In genomic region chr16:90830686-90831439, GRCm38 (mm10) we compare ENCODE assay signal across 8 mouse cellular contexts. TPM values are rescaled to one million over a fixed set of nuclear protein-coding genes. Genes with fewer than 3 reads are reported as not detected.
DNase-seq lines count a peak whose midpoint lies in the region; ATAC-seq and TF ChIP-seq lines count a peak whose summit lies in the region.

No protein-coding gene starts in this region.

- no peak for TF ChIP-seq POLR2A in bone marrow macrophage, adult 2 months (IDR thresholded peaks at IDR 0.05; ENCODE audit: borderline replicate concordance, low read depth, low read length)
- TF ChIP-seq POLR2A in myocyte (IDR thresholded peaks at IDR 0.05; ENCODE audit: insufficient read length, low read depth), result peak; percentile 56

- TF ChIP-seq CTCF in C2C12 (IDR thresholded peaks at IDR 0.05; ENCODE audit: control insufficient read depth, insufficient read depth, insufficient read length), result no peak
- TF ChIP-seq CTCF in bone marrow macrophage, adult 2 months (IDR thresholded peaks at IDR 0.05; ENCODE audit: low read depth, low read length), result no peak

- WGBS in heart, embryonic 13.5 days, result under 1% methylated on average over 67 of the region's 67 CpGs
- WGBS in kidney, embryonic 16.5 days, result under 1% methylated on average over 61 of the region's 67 CpGs
- 2% methylated on average over 67 of the region's 67 CpGs for WGBS in liver, embryonic 11.5 days

- DNase-seq in liver, embryonic 11.5 days (ENCODE audit: low spot score), result peak; percentile 50
- DNase-seq in splenic B cell, adult 2 months (ENCODE audit: low read depth, low spot score), result peak; percentile 26

- H3ac ChIP-seq in C2C12 (ENCODE audit: control insufficient read depth, insufficient read length, low read depth), result peak overlapping the region; percentile 84
- peak overlapping the region; percentile 43 for H3ac ChIP-seq in myocyte (ENCODE audit: control insufficient read depth, insufficient read length)

- H3K9ac ChIP-seq in heart, embryonic 13.5 days, result peak overlapping the region; percentile 82
- peak overlapping the region; percentile 62 for H3K9ac ChIP-seq in kidney, embryonic 16.5 days (replicated peaks; ENCODE audit: low read length)
- peak overlapping the region; percentile 47 for H3K9ac ChIP-seq in liver, embryonic 11.5 days (ENCODE audit: low read depth, low read length)

- H3K9me3 ChIP-seq in heart, embryonic 13.5 days, result no peaks in the 10 kb centered on the region
- H3K9me3 ChIP-seq in kidney, embryonic 16.5 days (ENCODE audit: low read length), result no peaks in the 10 kb centered on the region
- H3K9me3 ChIP-seq in liver, embryonic 11.5 days (ENCODE audit: control insufficient read depth, low read length), result no peaks in the 10 kb centered on the region

- ATAC-seq in erythroid progenitor cell, adult 5-6 weeks (replicated peaks; ENCODE audit: low FRiP score, poor library complexity, severe bottlenecking), result peak; percentile 72
- 0 out of 2 replicates have a peak, but pooled peaks have one; percentile 10 for ATAC-seq in heart, embryonic 13.5 days (ENCODE audit: extremely low read depth, insufficient number of reproducible peaks, low FRiP score, low TSS enrichment)
- ATAC-seq in kidney, embryonic 16.5 days (ENCODE audit: low FRiP score, low TSS enrichment), result peak; percentile 91
- peak; percentile 37 for ATAC-seq in liver, embryonic 11.5 days (replicated peaks; ENCODE audit: low FRiP score)

- H3K79me2 ChIP-seq in C2C12 (ENCODE audit: control insufficient read depth, insufficient read depth), result peaks cover 48% of the 10 kb centered on the region
- no peaks in the 10 kb centered on the region for H3K79me2 ChIP-seq in myocyte (ENCODE audit: control insufficient read depth, insufficient read depth)

- peak overlapping the region; percentile 57 for H3K4me3 ChIP-seq in C2C12 (ENCODE audit: insufficient read depth, poor library complexity, severe bottlenecking)
- peak overlapping the region; percentile 64 for H3K4me3 ChIP-seq in bone marrow macrophage, adult 2 months (ENCODE audit: insufficient read depth, low read length)
- peak overlapping the region; percentile 66 for H3K4me3 ChIP-seq in heart, embryonic 13.5 days
- H3K4me3 ChIP-seq in kidney, embryonic 16.5 days (ENCODE audit: low read length), result peak overlapping the region; percentile 62
- peak overlapping the region; percentile 45 for H3K4me3 ChIP-seq in liver, embryonic 11.5 days (ENCODE audit: low read depth, low read length)
- peak overlapping the region; percentile 55 for H3K4me3 ChIP-seq in myocyte

- H3K79me3 ChIP-seq in C2C12 (ENCODE audit: low read depth), result peaks cover 23% of the 10 kb centered on the region

- no peaks in the 10 kb centered on the region for H3K27me3 ChIP-seq in C2C12 (ENCODE audit: control insufficient read depth, insufficient read depth, insufficient read length)
- peaks cover 62% of the 10 kb centered on the region for H3K27me3 ChIP-seq in heart, embryonic 13.5 days (replicated peaks)
- H3K27me3 ChIP-seq in kidney, embryonic 16.5 days (ENCODE audit: insufficient read depth, low read length), result peaks cover 35% of the 10 kb centered on the region
- peaks cover 59% of the 10 kb centered on the region for H3K27me3 ChIP-seq in liver, embryonic 11.5 days (replicated peaks; ENCODE audit: control insufficient read depth, insufficient read depth, low read length)
- no peaks in the 10 kb centered on the region for H3K27me3 ChIP-seq in myocyte (ENCODE audit: control insufficient read depth, insufficient read depth, insufficient read length)
- H3K27me3 ChIP-seq in splenic B cell, adult 2 months (ENCODE audit: control insufficient read depth, insufficient read depth, low read length, poor library complexity, severe bottlenecking), result no peaks in the 10 kb centered on the region; the same call in 1 of the 2 replicates

- no peak overlapping the region for H3K27ac ChIP-seq in bone marrow macrophage, adult 2 months (ENCODE audit: insufficient read depth, low read depth, low read length)
- H3K27ac ChIP-seq in heart, embryonic 13.5 days (replicated peaks), result peak overlapping the region; percentile 76
- no peak overlapping the region for H3K27ac ChIP-seq in kidney, embryonic 16.5 days (ENCODE audit: low read length)
- no peak overlapping the region for H3K27ac ChIP-seq in liver, embryonic 11.5 days (ENCODE audit: low read depth, low read length)

- peak overlapping the region; percentile 99 for H3K4me2 ChIP-seq in heart, embryonic 13.5 days
- peak overlapping the region; percentile 98 for H3K4me2 ChIP-seq in kidney, embryonic 16.5 days (replicated peaks; ENCODE audit: low read depth, low read length)
- H3K4me2 ChIP-seq in liver, embryonic 11.5 days, result peak overlapping the region; percentile 73
- H3K4me2 ChIP-seq in myocyte (ENCODE audit: low read depth), result peak overlapping the region; percentile 100

- H3K36me3 ChIP-seq in C2C12 (ENCODE audit: control insufficient read depth, insufficient read depth) (peaks cover 11% of the 10 kb centered on the region), myocyte (ENCODE audit: control insufficient read depth, insufficient read depth) (no peaks in the 10 kb centered on the region)
- H3K36me3 ChIP-seq in heart, embryonic 13.5 days, result no peaks in the 10 kb centered on the region
- no peaks in the 10 kb centered on the region for H3K36me3 ChIP-seq in kidney, embryonic 16.5 days (ENCODE audit: insufficient read depth, low read length)
- H3K36me3 ChIP-seq in liver, embryonic 11.5 days (ENCODE audit: control insufficient read depth, insufficient read depth, low read length), result no peaks in the 10 kb centered on the region
- no peaks in the 10 kb centered on the region for H3K36me3 ChIP-seq in splenic B cell, adult 2 months (ENCODE audit: control insufficient read depth, insufficient read depth, low read length, poor library complexity, severe bottlenecking)

- no peaks in the 10 kb centered on the region for H3K4me1 ChIP-seq in bone marrow macrophage, adult 2 months (ENCODE audit: control insufficient read depth, insufficient read depth, low read length)
- H3K4me1 ChIP-seq in heart, embryonic 13.5 days, result peaks cover 43% of the 10 kb centered on the region
- peaks cover 14% of the 10 kb centered on the region; the same call in 1 of the 2 replicates for H3K4me1 ChIP-seq in kidney, embryonic 16.5 days (ENCODE audit: insufficient read depth, low read length)
- H3K4me1 ChIP-seq in liver, embryonic 11.5 days (replicated peaks; ENCODE audit: control insufficient read depth, insufficient read depth, low read length), result peaks cover 10% of the 10 kb centered on the region

TF ChIP-seq in C2C12, 6 proteins besides CTCF, POLR2A, EP300 and RAD21:
- TF ChIP-seq MAX (IDR thresholded peaks at IDR 0.05) (peak; percentile 21), MYOD1 (IDR thresholded peaks at IDR 0.05; ENCODE audit: control insufficient read depth, insufficient read length, low read depth) (no peak)

TF ChIP-seq in myocyte, 11 proteins besides CTCF, POLR2A, EP300 and RAD21:
- TF ChIP-seq USF1 (IDR thresholded peaks at IDR 0.05; ENCODE audit: low read depth), result no peak
- TF ChIP-seq POLR2AphosphoS2 (IDR thresholded peaks at IDR 0.05; ENCODE audit: insufficient read length, low read depth), result peak; percentile 37
- no peak for TF ChIP-seq MAX (IDR thresholded peaks at IDR 0.05; ENCODE audit: low read depth)
- no peak for TF ChIP-seq TCF3 (IDR thresholded peaks at IDR 0.05; ENCODE audit: insufficient read length, low read depth)
- peak in 1 of 3 experiments; percentile 29 for TF ChIP-seq MYOG (IDR thresholded peaks at IDR 0.05; ENCODE audit: control insufficient read depth in 1 of 3, insufficient read depth in 1 of 3, insufficient read length in 2 of 3, low read depth in 2 of 3)
- TF ChIP-seq MYOD1 (IDR thresholded peaks at IDR 0.05; ENCODE audit: control insufficient read depth in 1 of 3, insufficient read length in 2 of 3, low read depth in 2 of 3), result peak in 1 of 3 experiments; percentile 22
- no peak for TF ChIP-seq REST (IDR thresholded peaks at IDR 0.05; ENCODE audit: insufficient read depth, insufficient read length)
- no peak for TF ChIP-seq CEBPB (IDR thresholded peaks at IDR 0.05; ENCODE audit: insufficient read depth, poor library complexity, severe bottlenecking)
- TF ChIP-seq E2F4 (IDR thresholded peaks at IDR 0.05; ENCODE audit: insufficient read depth), result no peak
- TF ChIP-seq TCF12 (IDR thresholded peaks at IDR 0.05; ENCODE audit: insufficient read depth, poor library complexity, severe bottlenecking), result no peak
- no peak for TF ChIP-seq SRF (IDR thresholded peaks at IDR 0.05; ENCODE audit: control insufficient read depth, insufficient read length, low read depth)

RNA-seq across cellular contexts. Expression of gene Eva1c, which starts 4.3 kb away (rescaled TPM):
- polyA plus RNA-seq in C2C12 (2012; fragmentation: generic; extraction: Trizol) (21.5 TPM), myocyte (2012; fragmentation: generic; extraction: Trizol) (4.5 TPM)
- not detected in 2 replicates for polyA plus RNA-seq in bone marrow macrophage, adult 2 months (2012; ENCODE audit: insufficient read depth, insufficient read length, missing spikeins)
- 0.84 TPM in 1 of 2 replicates, not detected in the other for total RNA-seq in erythroid progenitor cell, adult 5-6 weeks (2015; ENCODE audit: low replicate concordance)
- 0.13 TPM in 1 of 2 replicates, not detected in the other for total RNA-seq in erythroid progenitor cell, adult 5-6 weeks (2017; ENCODE audit: low replicate concordance)
- 2.6 and 3.6 TPM in 2 replicates for polyA plus RNA-seq in heart, embryonic 13.5 days (2015; fragmentation: Nextera tagmentation; extraction: Ambion mirVana)
- 0.64 and 0.82 TPM in 2 replicates for polyA plus RNA-seq in kidney, embryonic 16.5 days (2015; fragmentation: Nextera tagmentation; extraction: Ambion mirVana)
- 0.25 and 0.55 TPM in 2 replicates for polyA plus RNA-seq in liver, embryonic 11.5 days (2014; fragmentation: Nextera tagmentation; extraction: Ambion mirVana)

RNA-seq across cellular contexts. Expression of gene Urb1, which starts 20.6 kb away (rescaled TPM):
- polyA plus RNA-seq in C2C12 (2012; fragmentation: generic; extraction: Trizol) (7.5 TPM), myocyte (2012; fragmentation: generic; extraction: Trizol) (4.5 TPM)
- 2.3 and 2.8 TPM in 2 replicates for polyA plus RNA-seq in bone marrow macrophage, adult 2 months (2012; ENCODE audit: insufficient read depth, insufficient read length, missing spikeins)
- 1.4 and 1.7 TPM in 2 replicates for total RNA-seq in erythroid progenitor cell, adult 5-6 weeks (2015; ENCODE audit: low replicate concordance)
- 1.2 and 1.3 TPM in 2 replicates for total RNA-seq in erythroid progenitor cell, adult 5-6 weeks (2017; ENCODE audit: low replicate concordance)
- polyA plus RNA-seq in heart, embryonic 13.5 days (2015; fragmentation: Nextera tagmentation; extraction: Ambion mirVana), result 5.9 and 6.4 TPM in 2 replicates
- 8.5 and 9.6 TPM in 2 replicates for polyA plus RNA-seq in kidney, embryonic 16.5 days (2015; fragmentation: Nextera tagmentation; extraction: Ambion mirVana)
- 17.0 and 17.7 TPM in 2 replicates for polyA plus RNA-seq in liver, embryonic 11.5 days (2014; fragmentation: Nextera tagmentation; extraction: Ambion mirVana)

Comparison
In these comparisons a context has a peak if more than half of its experiments do, and no peak if none do; other contexts are left out.
1. ATAC-seq: peak in every context shown above with its lines; median percentile 91 in kidney, embryonic 16.5 days; 72 in erythroid progenitor cell, adult 5-6 weeks; 37 in liver, embryonic 11.5 days; 10 in heart, embryonic 13.5 days.